Mouse (Mus musculus): ENCODE data around the gene Kirrel3.

Gene Kirrel3

DNA sequence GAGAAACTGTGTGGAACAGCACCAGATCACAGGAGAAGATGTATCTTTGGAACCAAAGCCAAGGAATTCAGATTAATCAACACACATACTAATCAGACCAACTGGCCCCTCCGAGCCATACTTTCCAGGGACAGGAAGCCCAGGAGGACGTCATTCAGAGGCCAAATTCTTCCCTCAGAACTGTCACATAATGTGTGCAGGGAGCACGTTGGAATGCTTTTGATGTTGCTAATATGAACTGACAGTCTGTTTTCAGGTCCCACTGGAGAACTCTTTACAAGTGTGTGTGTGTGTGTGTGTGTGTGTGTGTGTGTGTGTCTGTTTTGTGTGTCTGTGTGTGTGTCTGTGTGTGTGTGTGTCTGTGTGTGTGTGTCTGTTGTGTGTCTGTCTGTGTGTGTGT is 345.0 kb downstream of the Kirrel3 start:
- DNase-seq (ENCODE audit: low read depth) = no peak

DNA sequence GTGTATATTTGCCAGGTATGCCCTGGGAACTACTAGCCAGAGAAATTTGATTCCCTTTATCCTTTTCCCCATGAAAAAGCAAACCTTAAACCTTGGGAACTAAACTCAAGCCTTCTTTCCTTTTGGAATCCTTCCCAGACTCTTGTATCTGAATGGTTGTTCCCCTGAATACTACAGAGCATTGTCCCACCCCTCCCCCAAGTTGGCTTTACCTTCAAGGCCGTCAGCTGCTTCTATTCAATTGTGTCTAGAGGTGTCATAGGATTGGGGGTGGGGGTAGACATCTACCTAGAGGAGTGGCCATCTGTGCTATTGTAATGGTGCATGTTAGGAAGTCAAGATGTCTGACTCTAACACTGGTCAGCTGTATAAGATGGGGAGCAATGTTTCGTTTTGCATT is 351.1 kb downstream of the Kirrel3 start:
- no peak for DNase-seq (ENCODE audit: low read depth)

DNA sequence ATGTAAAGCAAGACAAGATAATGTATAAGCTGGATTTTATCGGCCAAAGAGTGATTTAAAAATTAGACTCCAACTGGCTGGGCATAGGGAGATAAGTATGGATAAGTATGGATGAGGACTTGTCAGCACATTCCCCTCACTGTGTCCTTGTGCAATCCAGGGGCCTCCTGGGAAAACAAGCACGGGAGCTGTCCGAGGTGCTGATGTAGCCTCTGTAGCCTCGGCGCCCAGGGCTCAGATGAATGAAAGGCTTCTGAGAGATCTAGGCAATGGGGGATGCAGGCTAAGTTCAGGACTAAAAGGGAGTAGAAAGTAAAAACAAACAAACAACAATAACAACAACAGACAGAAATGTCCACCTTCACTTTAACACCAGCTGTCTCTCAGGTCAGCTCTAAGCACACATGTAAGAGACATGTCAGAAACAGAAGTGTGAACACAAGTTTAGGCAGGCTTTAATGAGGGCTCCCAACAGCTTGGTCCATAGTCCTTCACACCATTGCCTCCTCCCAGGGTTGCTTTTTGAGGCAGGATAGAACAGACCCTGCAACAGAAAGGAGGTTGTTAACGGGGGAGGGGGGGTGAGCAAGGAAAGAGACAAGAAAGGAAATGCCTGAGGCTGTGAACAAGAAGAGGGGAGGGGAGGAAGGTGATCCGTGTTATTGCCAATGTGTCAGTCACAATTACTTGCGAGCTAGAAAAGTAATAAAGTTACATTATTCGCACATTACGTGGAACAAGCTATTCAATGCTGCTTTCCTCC is 352.2 kb downstream of the Kirrel3 start:
- DNase-seq (ENCODE audit: low read depth) = peak; percentile 16

DNA sequence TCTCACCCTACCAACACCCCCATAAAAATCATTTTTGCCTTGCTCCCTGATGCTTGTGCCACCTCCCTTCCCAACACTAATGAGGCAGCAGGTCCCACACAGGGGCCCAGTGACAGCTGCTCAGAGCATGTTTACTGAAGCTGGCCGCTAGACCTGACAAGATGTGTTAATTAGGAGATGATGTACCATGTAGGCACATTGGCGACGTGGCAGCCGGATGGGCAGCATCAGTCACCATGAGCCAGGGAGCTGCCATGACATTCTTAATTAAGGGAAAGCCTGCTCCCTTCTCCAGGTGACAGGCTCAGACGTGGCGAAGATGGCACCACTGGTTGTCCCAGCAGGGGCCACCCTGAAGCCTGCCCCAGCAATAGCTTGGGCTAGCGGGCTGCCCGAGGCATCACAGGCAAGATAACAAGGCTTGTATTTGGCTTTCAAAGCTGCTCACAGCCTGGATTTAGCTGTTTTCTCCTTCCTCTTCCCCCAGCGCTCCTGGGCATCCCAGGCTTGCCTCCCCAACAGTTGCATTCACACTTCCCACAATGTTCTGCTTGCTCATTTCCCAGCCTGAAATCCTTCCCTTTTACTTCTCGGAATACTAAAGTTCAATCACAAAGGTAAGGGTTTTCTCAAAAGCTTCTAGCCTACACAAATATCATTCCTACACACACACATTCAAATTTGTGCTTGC is 357.7 kb downstream of the Kirrel3 start:
- no peak for DNase-seq (ENCODE audit: low read depth)

DNA sequence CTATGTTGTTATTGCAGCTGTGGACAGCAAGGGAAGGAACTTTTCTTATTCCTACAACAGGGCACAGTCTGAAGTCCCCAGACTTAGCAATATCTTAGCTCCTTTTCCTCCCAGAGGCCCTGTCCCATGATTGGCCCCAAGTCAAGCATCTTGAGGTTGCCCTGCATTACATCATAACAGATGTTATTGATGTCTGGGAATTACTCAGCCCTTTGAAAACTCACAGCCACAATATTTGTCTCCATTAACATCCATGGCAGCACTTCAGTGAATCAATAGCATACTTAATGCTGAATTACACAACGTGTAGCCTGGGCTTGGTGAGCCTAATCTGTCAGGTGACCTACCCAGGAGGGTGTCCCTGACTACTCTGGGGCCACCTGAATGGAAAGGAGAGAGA is 360.7 kb downstream of the Kirrel3 start:
- no peak for DNase-seq (ENCODE audit: low read depth)

DNA sequence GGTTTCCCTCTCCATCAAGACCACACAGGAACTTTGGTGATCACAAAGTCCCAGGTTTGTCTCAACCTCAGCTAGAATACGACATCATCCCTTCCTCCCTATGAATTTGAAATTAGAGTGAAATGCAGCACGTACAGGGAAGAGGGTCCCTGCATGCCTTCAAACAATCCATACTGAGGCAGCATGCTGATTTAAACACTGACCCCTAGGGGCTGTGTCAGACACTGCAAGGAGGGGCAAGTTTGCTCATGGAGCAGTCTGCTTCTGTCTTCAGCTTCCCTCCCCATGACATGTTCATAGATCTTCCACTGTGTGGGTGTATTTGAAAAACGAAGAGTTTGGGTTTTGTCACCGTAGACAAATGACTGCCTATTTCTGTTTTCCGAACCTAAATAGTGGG is 362.0 kb downstream of the Kirrel3 start:
- DNase-seq (ENCODE audit: low read depth) = peak; percentile 11

DNA sequence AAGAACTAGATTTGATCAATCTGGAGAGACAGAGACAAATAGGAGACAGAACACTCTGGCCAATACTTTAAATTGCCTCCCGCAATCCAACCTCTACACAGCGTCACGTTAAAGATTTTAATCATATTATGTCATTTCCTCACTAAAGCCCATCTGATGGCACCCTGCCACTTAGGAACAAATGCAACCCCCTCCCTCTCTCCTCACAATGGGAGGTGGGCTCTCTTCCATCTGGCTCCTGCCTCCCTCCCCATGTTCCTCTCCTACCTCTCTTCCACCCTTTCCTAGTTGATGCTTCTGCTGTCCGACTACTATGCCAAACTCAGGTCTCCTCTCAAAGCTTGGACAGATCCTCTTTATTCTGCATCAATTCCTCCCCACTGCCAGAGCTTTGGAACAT is 365.4 kb downstream of the Kirrel3 start:
- no peak for DNase-seq (ENCODE audit: low read depth)

DNA sequence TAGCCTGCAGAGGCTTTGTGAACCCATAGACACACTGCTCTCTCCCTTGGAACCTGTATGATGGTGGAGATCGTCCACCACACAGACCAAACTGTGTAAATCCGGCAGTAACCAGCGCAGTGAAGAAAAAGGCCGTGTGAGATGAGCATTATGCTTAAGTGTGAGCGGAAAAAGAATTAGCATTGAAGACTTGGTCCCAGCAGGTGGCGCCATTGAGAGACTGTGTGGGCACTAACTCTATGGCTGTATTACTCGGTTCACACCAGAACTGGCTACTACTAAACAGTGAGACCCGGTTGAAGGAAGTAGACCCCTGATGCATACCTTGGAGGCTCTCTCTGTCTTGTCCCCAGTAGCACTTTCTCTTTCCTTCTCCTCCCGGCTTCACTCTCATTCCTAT is 371.9 kb downstream of the Kirrel3 start:
- peak; percentile 45 for DNase-seq (ENCODE audit: low read depth)

DNA sequence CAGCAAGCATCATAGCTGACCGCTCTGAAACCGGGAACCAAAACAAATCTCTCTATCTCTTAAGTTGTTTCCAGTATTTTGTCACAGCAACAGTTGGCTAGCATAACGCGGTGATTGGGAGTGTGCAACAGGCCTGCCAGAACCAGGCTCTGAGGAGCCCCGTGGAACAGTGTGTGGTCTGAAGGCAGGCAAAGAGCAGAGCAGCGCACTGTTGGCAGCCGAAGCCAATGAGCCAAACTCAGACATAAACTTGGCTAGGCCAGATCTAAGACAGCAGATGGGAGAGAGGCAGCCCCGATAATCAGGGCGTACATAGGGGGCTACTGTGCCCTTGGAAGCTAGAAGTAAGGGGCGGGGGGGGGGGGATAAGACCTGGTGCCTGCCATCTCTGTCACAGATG is 372.4 kb downstream of the Kirrel3 start:
- DNase-seq (ENCODE audit: low read depth) = no peak

DNA sequence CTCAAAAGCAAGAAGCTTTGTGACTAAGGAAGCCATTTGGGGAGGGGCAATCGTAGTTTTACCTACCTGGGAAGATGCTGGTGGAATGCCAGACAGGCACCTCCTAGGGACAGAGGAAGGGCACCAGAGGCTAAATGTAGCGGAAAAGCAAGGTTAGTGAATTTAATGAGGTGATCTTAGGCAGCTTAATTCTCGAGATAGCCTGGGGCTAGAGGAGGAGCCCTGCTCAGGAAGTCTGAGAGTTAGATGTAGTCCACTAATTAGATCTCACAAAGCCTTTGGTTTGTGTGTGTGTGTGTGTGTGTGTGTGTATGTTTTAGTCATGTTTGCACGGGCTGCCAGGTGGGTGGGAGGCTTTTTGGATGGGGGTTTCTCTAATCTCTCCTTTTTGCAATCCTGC is 375.2 kb downstream of the Kirrel3 start:
- DNase-seq (ENCODE audit: low read depth) = no peak

DNA sequence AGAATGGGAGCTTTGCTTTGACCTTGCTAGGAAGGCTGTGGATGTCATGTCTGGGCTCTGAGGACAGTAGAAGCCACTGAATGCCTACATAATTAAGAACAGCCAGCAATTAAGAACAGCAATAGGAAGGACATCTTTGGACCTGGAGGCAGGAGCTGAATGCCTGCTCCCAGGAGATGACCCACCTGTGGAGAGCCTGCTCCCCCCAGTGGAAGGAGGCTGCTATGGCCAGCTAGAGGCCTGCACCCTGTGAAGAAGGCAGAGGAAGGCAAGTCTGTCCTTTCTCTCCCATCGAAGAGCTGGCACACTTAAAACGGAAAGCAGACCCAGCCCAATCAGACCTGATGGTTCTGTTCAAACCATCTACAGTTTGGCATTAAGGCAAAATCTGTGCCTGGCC is 376.1 kb downstream of the Kirrel3 start:
- peak; percentile 3 for DNase-seq (ENCODE audit: low read depth)

DNA sequence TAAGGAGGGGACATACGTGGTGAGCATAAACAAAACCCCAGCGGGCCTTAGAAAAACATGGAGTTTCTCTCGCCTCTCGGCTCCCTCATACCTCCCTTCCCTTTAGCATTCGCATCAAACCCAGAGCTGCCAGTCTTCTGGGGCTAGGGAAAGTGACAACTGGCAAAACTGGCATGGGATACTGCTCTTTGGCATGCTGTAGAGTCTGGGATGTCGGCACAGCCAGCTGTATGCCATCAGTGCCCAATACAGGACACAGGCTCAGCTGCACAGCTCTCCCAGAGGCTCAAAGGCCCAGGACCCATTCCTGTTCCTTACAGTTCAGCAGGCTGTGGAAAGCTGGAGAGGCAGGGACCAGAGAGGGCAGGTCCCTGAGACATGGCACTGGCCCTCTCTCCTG is 379.9 kb downstream of the Kirrel3 start:
- no peak for DNase-seq (ENCODE audit: low read depth)

DNA sequence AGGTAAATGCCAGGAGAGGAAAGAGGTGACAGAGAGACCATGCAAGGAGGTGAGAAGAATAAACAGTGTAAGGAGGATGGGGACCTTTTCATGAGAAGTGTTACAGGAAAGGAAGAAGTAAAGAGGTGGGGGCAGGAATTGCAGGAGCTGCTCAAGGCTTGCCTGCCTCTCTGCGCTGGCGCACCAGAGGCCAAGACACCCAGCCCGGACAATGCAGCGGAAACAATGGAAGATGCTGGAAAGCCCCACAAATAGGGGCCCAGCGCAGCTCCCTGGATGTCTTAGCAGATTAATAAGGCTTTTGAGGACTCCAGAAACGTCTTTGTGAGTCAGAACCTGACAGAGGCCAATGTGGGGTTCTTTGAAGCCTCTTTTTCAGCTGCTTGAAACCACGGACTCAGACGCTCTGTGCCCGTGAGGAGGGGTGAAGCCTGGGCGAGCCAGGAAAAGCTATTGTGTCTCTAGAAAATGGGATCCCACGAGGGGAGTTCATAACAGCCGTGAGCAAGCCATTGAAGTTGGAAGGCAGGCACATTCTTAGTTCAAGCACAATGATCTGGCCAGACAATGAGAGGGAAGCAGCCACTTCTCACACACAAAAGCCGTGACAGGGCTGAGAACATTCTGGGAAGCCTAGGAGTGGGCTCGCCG is 385.7 kb downstream of the Kirrel3 start:
- no peak for DNase-seq (ENCODE audit: low read depth)

DNA sequence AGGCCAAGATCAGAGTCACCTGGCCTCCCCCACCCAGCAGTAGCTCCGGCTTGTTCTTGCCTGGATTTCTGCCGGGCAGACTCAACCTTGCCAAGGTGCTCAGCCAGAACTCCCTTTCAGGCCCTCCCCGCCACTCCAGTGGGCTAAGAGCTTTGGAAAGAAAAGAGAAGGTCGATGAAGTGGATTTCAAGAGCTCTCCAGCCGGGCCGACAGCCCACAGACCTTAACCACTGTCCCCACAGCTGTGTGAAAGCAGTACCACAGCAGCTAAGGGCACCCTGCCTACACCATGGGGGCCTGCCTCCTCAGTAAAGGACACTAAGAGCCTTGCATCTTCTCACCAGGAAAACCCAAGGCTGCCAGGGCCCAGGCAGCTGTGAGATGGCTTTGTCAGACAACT is 389.5 kb downstream of the Kirrel3 start:
- DNase-seq (ENCODE audit: low read depth) = no peak

DNA sequence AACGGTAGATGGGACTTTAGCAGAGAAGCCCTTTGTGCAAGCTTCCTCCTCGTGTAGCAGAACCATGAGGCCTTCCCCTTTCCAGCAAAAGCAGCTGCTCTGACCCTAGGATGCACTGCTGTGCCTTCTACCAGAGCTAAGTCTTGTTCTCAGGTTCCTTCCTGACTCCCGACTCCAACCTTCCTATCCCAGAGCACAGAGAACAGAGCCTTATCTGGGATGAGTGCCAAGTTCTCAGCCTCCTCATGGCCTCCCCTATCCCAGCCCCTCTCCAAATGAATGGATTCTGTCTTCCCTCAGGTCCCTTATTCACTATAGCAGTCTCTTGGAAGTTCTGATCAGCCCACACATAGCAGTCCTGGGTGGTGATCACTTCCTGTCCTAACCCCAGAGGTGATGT is 391.5 kb downstream of the Kirrel3 start:
- no peak for DNase-seq (ENCODE audit: low read depth)

DNA sequence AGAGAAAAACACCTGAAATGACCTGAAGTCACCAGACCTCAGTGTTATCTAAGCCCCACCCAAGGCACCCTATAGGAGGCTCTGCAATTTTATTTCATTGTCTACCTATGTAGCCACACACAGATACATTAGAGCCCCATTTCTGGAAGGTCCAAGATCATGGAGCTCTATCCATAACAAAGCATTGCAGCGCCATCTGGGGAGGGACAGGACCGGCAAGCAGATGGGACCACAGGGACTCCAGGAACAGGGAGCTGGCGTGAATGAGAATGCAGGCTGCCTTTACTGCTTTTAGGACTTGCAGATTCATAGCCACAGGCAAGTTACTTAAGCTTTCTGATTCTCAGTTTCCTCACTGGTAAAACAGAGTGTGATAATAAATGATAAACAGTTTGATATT is 392.1 kb downstream of the Kirrel3 start:
- DNase-seq (ENCODE audit: low read depth) = no peak

DNA sequence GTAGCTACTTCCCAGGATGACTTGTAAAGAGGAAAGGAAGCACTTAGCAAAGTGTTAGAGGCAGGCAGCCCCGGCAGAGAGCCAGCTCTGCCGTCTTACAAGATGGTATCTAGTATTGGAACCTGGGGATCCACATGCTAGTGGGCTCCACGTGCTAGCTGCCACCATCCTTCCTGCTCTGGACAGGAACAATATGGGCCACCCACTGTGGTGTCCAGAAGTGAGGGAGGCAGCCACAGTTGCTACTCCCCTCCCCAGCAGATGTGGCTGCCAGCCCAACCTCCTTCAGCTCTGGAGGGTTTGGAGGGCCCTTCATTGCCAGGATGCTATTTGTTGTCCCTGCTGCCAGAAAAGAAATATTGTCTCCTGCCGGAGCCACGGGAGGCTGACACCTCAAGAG is 396.1 kb downstream of the Kirrel3 start:
- DNase-seq (ENCODE audit: low read depth) = no peak

DNA sequence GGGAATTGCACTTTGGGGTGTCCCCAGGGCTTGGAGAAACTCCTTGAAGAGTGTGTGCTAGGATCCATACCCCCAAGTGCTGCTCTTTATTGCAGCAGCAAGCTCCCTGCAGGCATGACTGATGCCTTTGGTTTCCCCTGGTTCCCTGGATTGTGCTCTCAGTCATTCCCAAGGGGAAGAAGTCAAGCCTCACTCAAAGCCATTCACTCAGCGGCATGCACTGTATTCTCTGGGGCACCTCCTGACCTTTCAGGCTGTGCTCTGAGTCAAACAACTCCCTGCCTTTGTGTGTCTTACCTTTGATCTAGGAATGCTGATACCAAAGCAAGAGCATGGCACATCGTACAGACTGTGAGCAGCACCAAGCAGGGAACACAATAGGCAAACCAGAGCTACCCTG is 396.5 kb downstream of the Kirrel3 start:
- DNase-seq (ENCODE audit: low read depth) = no peak

DNA sequence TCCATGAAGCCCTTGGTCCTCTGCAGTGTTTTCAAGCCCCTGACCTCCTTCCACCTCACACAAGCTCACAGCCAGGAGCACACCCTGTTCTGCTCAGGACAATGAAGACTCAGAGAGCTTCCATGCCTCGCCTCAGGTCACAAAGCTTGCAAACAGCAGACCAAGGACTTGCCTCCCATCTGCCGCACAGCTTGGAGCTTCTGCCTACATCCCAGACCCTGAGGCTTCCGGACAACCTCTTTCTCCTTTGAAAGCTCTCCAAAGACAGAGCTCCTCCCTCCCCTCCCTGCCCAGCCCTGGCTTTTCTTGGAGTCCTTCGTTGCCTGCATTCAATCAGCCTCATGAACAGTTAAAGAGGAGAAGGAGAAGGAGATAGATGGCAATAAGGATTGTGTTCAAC is 397.4 kb downstream of the Kirrel3 start:
- no peak for DNase-seq (ENCODE audit: low read depth)

DNA sequence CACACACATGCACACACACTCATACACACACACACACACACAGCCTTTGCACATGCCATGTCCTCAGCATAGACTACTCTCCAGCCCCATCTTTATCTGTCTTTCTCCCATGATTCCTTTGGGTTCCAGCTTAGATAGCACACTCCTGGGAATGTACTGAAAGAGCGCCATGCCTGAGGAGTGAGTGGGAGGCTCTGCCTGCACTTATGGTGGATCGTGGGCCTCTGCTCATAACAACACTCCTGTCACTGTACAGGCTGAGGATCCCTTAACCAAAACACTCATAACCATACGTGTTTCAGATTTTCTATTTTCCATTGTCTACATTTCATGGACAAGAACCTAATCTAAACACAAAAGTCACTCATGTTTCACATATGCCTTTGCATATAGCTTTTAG is 398.6 kb downstream of the Kirrel3 start:
- no peak for DNase-seq (ENCODE audit: low read depth)

DNA sequence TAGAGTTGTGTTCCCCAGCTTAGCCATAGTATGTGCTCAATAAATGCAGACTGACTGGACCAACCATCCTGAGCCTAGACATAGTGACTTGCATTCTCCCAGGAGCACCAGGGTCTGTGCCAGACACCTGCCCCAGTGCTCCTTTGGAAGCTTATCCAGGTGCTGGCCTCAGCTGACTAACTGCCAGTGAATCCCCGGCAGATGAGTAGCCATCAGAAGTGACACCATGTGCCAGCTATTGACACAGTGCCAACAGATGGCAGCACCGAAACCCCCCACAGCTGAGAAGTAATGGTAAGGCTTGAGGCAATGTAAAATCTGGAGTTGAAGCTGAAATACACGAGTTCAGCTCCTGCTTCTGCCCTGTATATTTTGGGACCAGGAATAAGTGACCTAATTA is 399.2 kb downstream of the Kirrel3 start:
- no peak for DNase-seq (ENCODE audit: low read depth)

DNA sequence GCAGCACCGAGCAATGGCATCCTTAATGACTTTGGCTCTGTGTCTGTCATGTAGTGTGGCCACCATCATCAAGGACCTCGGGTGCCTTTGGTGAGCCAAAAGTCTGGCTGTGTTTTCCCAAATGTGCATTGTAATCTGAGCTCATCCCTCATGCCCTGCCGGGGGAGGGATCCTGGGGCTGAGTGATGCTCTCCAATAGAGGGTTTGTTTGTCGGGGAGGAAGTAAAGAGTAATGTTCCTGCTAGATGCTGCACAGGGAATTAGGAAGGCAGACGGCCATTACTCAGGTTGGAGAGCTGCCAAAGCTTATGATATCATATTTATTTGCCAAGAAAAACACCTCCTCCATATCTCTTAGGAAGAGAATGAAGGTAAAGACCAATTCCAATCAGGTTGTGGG is 401.1 kb downstream of the Kirrel3 start:
- DNase-seq (ENCODE audit: low read depth) = no peak

DNA sequence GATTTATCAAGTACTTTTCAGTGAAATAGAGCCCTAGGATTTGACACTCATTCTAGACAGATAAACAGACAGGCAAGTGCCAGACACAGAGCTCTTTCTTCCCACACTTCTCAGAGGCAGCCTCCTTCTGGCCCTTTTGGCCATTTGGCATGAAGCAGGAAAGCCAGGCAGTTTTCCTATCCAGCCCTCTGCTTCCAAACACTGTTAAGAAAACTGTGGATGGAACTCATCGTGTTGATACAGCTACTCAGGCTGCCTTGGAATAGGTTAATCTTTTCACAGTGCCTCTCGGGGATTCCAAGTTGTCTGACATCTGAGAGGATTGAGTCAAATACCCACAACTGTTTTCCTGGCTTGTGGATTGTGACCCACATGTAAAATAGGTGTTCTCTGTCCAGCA is 401.5 kb downstream of the Kirrel3 start:
- no peak for DNase-seq (ENCODE audit: low read depth)
